Mouse (Mus musculus) splenic B cell, adult 2 months (primary cell): ENCODE data around the gene Lct.
"Not testable (repeated sequence)": the region's sequence is repeated elsewhere in the genome, so short reads cannot be mapped to it uniquely, and the experiment has no call there.

Source experiments
- DNase-seq: peaks from one replicate; pipeline ENCODE4 v3.0.0-alpha.2; 2011; ENCODE audit warnings: low read depth, low spot score
- H3K27me3 ChIP-seq: 2 replicates; pipeline ENCODE4 v1.6.1; 2012; ENCODE audit warnings: mild to moderate bottlenecking, low read length, moderate library complexity, mixed read lengths; ENCODE audit not compliant: control insufficient read depth, poor library complexity, insufficient read depth, severe bottlenecking
- H3K36me3 ChIP-seq: 2 replicates; pipeline ENCODE4 v1.6.1; 2012; ENCODE audit warnings: mild to moderate bottlenecking, low read length, moderate library complexity, mixed read lengths; ENCODE audit not compliant: control insufficient read depth, poor library complexity, insufficient read depth, severe bottlenecking

Lct gene

DNA sequence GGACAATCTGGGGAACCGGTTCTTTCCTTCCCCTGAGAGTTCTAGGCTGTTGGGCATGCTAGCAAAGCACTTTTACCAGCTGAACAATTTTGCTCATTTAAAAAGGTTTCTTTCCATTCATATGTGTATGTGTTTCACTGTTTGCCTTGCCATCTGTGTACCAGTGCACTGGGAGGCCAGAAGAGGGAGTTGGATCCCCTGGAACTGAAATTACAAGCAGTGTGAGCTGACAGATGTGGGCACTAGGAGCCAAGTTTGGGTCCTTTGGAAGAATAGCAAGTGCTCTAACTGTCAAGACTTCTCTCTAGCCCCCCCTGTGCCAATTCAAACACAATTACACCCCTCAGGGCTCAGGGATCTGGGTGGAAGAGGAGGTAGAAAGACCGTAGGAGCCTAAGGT is 3.3 kb downstream of the Lct start:
- DNase-seq = no peak
- no peaks in the 10 kb centered on the region for H3K27me3 ChIP-seq
- no peaks in the 10 kb centered on the region; the same call in 1 of the 2 replicates for H3K36me3 ChIP-seq

- no peaks in the 10 kb centered on the region for H3K27me3 ChIP-seq
- H3K36me3 ChIP-seq = no peaks in the 10 kb centered on the region; the same call in 1 of the 2 replicates
- no peak for DNase-seq
These were observed 5.0 kb downstream of the Lct start for GRCm38 (mm10) chr1:128323026-128323643.

DNA sequence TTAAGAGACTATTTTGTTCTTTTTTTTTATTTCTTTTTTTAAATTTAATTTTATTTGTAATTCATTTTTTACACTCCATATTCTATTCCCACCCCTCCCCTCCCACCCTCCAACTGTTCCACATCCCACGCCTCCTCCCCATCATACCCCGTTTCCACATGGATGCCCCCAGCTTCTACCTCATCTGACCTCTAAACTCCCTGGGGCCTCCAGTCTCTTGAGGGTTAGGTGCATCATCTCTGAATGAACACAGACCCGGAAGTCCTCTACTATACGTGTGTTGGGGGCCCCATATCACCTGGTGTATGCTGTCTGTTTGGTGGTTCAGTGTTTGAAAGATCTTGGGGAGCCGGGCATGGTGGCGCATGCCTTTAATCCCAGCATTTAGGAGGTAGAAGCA is 8.9 kb downstream of the Lct start:
- DNase-seq = peak; percentile 39
- H3K36me3 ChIP-seq = not testable (repeated sequence)

DNA sequence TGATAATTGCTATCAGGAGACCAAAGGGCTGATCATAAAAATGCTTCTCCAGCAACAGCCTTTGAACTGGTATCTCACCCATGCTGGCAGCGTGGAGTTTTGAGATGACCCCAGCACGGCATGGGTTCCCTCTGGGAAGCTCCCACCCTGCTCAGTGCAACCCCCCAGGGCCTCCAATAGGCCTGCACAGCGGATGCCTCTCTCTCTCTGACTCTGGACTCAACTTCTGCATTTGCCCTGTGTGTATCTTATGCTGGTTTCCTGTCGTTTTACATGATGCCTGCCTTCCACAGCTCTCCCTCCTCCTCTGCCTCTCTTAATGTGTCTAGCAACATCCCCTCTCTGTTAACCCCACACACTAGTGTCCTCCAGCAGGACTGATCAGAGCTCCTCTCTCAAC is 13.5 kb downstream of the Lct start:
- peak; percentile 17 for DNase-seq
- H3K27me3 ChIP-seq = no peaks in the 10 kb centered on the region
- H3K36me3 ChIP-seq = no peaks in the 10 kb centered on the region

More for the DNA sequence above, 8.9 kb downstream of the Lct start:
- H3K27me3 ChIP-seq = not testable (repeated sequence)

DNA sequence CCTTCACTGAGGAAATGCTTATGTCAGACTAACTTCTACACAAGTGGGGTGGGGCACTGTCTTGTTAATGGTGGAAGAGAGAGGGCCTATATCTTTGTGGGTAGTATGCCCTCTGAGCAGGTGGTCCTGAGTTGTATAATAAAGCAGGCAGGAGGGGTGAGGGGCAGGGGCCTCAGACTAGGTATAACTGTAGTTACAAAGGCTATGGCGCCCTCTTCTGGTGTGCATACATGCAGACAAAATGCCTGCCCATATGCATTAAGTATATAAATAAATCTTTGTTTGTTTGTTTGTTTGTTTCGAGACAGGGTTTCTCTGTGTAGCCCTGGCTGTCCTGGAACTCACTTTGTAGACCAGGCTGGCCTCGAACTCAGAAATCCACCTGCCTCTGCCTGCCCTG is 19.1 kb downstream of the Lct start:
- H3K27me3 ChIP-seq = no peaks in the 10 kb centered on the region
- H3K36me3 ChIP-seq = no peaks in the 10 kb centered on the region
- DNase-seq = no peak

- Histone ChIP-seq H3K27me3 (no peaks in the 10 kb centered on the region), H3K36me3 (no peaks in the 10 kb centered on the region)
- DNase-seq = no peak
These were observed 24.2 kb downstream of the Lct start for GRCm38 (mm10) chr1:128303900-128304299.

GRCm38 (mm10) chr1:128295717-128296528 is 32.2 kb downstream of the Lct start:
- Histone ChIP-seq H3K27me3 (no peaks in the 10 kb centered on the region), H3K36me3 (no peaks in the 10 kb centered on the region)
- DNase-seq = no peak

DNA sequence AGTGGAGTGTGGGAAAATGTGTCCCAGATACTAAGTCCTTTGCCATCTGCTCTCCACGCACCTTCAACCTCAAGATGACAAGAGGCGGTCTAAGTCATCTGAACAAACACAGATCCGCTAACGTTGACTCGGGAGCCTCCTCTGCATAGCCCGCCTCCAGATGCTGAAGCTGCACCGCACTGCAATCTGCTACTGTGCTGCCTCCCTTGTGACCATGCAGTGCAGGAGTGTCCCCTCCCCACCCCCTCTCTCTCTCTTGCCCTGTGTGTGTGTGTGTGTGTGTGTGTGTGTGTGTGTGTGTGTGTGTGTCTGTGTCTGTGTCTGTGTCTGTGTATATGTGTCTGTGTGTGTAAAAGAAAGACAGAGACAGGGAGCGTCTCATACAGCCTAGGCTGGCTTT is 32.8 kb downstream of the Lct start:
- no peak for DNase-seq
- H3K36me3 ChIP-seq = no peaks in the 10 kb centered on the region
- no peaks in the 10 kb centered on the region for H3K27me3 ChIP-seq

GRCm38 (mm10) chr1:128293524-128293923 is 34.6 kb downstream of the Lct start:
- Histone ChIP-seq H3K27me3 (no peaks in the 10 kb centered on the region), H3K36me3 (no peaks in the 10 kb centered on the region)
- DNase-seq = no peak

DNA sequence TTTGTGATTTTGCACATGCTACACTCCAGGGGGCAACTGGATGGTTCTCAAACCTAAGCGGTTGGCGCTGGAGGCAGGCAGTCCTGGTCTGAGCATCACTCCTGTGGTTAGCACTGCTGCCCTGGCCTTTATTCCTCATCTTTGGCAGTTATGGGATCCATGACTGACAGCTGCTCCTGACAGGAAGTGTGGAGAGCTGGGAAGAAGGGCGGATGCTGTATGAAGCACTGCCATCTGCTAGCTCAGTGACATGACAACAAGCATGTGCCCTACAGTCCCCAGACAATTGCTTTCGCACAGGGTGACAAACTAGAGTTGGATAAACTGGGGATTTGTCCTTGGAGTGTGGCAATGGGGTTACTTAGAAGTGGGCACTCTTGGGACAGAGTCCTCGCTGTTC is 37.8 kb downstream of the Lct start:
- H3K36me3 ChIP-seq = no peaks in the 10 kb centered on the region
- H3K27me3 ChIP-seq = no peaks in the 10 kb centered on the region
- DNase-seq = no peak

GRCm38 (mm10) chr1:128285136-128285535 is 43.0 kb downstream of the Lct start:
- H3K36me3 ChIP-seq = no peaks in the 10 kb centered on the region
- DNase-seq = no peak
- H3K27me3 ChIP-seq = no peaks in the 10 kb centered on the region

GRCm38 (mm10) chr1:128284157-128284690 is 43.9 kb downstream of the Lct start:
- H3K27me3 ChIP-seq = no peaks in the 10 kb centered on the region
- H3K36me3 ChIP-seq = no peaks in the 10 kb centered on the region
- DNase-seq = no peak

GRCm38 (mm10) chr1:128282924-128283323 is 45.2 kb downstream of the Lct start:
- no peak for DNase-seq
- no peaks in the 10 kb centered on the region for H3K27me3 ChIP-seq
- peaks cover 5% of the 10 kb centered on the region; the same call in 1 of the 2 replicates for H3K36me3 ChIP-seq

DNA sequence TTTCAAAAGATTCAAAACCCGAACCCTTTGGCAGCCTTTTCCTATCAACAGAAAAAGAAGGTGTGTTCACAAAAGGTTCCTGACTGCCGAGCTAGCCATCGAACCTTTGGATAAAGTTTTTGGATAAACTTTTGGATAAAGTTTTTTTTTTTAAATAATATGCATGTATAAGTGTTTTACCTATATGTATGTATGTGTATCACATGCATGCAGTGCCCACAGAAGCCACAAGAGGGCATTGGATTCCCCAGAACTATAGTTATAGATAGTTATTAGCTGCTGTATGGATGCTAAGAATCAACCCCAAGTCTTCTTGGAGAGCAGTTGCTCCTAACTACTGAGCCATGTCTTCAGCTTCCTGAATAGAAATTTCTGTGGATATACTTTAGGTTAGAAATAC is 46.4 kb downstream of the Lct start:
- H3K36me3 ChIP-seq = peaks cover 7% of the 10 kb centered on the region; the same call in 1 of the 2 replicates
- H3K27me3 ChIP-seq = no peaks in the 10 kb centered on the region
- DNase-seq = peak; percentile 21

DNA sequence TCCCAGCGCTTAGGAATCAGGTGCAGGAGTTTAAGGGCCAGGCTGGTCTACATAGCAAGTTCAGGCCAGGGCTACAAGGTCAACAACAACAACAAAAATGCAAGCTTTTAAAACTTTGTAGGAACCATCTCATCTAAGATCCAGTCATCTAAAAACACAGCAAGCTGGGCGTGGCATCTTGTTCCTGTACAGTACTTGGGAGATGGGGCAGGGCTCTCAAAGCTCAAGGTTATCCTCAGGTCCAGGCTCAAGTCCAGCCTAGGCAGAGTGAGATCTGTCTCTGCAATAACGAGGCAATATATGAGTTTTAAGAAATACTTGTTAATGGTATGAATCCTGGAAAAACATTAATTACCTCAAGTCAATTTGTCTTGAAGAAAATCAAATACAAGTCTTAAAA is 49.6 kb downstream of the Lct start:
- Histone ChIP-seq H3K27me3 (no peaks in the 10 kb centered on the region), H3K36me3 (peaks cover 12% of the 10 kb centered on the region; the same call in 1 of the 2 replicates)
- DNase-seq = no peak
